Mouse (Mus musculus) lung, embryonic 15.5 days (tissue): Measurements from ENCODE around the gene Gdnf. TPM values are rescaled to one million over a fixed set of nuclear protein-coding genes. Genes with fewer than 3 reads are reported as not detected.

ENCODE experiments used
- ATAC-seq: fragments of 200-750 bp; cut with Nextera tagmentation; 2 replicates; pipeline ENCODE4 v1.8.0; 2017; ENCODE audit warnings: moderate number of reproducible peaks, borderline replicate concordance; ENCODE audit not compliant: low FRiP score, low TSS enrichment; ENCODE audit errors: extremely low read depth
- H3K27ac ChIP-seq: fragments of 300-500 bp; sonication (generic); 2 replicates; pipeline ENCODE4 v1.5.1; 2015; ENCODE audit warnings: moderate library complexity, mild to moderate bottlenecking, inconsistent platforms
- H3K27me3 ChIP-seq: fragments of 300-500 bp; sonication (generic); 2 replicates; pipeline ENCODE4 v1.6.1; 2015; ENCODE audit warnings: inconsistent platforms
- H3K36me3 ChIP-seq: fragments of 300-500 bp; sonication (generic); 2 replicates; pipeline ENCODE4 v1.6.1; 2015; ENCODE audit warnings: inconsistent platforms
- H3K4me1 ChIP-seq: fragments of 300-500 bp; sonication (generic); 2 replicates; pipeline ENCODE4 v1.6.1; 2015; ENCODE audit warnings: inconsistent platforms
- H3K4me2 ChIP-seq: fragments of 300-500 bp; sonication (generic); 2 replicates; pipeline ENCODE4 v1.6.1; 2015; ENCODE audit warnings: inconsistent platforms, mild to moderate bottlenecking, moderate library complexity
- H3K4me3 ChIP-seq: fragments of 300-500 bp; sonication (generic); 2 replicates; pipeline ENCODE4 v1.5.1; 2015; ENCODE audit warnings: mild to moderate bottlenecking, inconsistent platforms
- H3K9ac ChIP-seq: fragments of 300-500 bp; sonication (generic); 2 replicates; pipeline ENCODE4 v1.6.1; 2015; ENCODE audit warnings: inconsistent platforms
- H3K9me3 ChIP-seq: fragments of 300-500 bp; sonication (generic); 2 replicates; pipeline ENCODE4 v1.6.1; 2016; ENCODE audit warnings: inconsistent platforms
- WGBS: fragments of 180-500 bp; shearing (Covaris S2); methylation state at CpG from one replicate; pipeline ENCODE4 v1.1.7; 2015; 5-methylcytosine and 5-hydroxymethylcytosine counted together
- polyA plus RNA-seq: library from polyadenylated mRNA; unstranded; fragments of >200 nt; fragmentation: Nextera tagmentation; extraction: Ambion mirVana; gene quantifications from 2 replicates; pipeline ENCODE4 v1.2.1, GENCODE M21; 2015

The Gdnf gene
- polyA plus RNA-seq, 1 experiment from 2014 or later = 0.09 TPM

DNA sequence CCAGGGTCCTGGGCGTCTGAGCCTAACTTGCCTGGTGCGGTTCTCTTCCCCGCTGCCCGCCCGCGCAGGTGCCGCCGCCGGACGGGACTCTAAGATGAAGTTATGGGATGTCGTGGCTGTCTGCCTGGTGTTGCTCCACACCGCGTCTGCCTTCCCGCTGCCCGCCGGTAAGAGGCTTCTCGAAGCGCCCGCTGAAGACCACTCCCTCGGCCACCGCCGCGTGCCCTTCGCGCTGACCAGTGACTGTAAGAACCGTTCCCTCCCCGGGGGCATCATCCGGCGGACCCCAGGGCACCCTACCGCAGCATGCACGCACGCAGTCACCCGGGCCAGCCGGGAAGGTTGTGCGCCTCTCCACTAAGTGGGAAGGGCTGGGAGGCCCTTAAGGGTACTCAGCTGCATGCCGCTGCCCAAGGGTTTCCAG is 4.9 kb downstream of the Gdnf start:
- Histone ChIP-seq H3K9ac (no peak overlapping the region), H3K36me3 (no peaks in the 10 kb centered on the region), H3K4me2 (peak overlapping the region; percentile 61), H3K27ac (no peak overlapping the region), H3K9me3 (no peaks in the 10 kb centered on the region), H3K27me3 (peaks cover 85% of the 10 kb centered on the region), H3K4me3 (peak overlapping the region; percentile 32), H3K4me1 (peaks cover 35% of the 10 kb centered on the region)
- no peak for ATAC-seq
- WGBS = 1% methylated on average over 32 of the region's 36 CpGs

DNA sequence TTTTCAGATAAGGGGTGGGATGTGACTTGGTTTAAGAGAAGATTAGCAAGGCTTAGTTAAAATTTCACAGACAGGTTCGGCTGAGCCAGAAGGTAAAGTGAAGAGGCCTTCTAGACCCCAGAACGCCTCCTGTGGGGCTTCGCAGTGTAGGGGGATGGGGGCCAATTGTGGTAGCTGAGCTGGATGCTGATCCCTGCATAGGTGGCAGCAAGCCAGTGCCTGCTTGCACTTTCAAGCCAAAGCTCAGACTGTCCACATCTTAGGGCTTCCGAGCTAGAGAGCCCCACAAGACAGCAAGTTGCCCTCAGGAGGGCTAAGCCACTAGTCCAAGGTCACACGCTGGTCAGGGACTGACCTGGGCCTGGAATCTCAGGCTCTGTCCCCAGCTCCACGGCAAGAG is 13.2 kb downstream of the Gdnf start:
- H3K4me1 ChIP-seq = no peaks in the 10 kb centered on the region
- H3K4me2 ChIP-seq = no peak overlapping the region
- ATAC-seq = no peak
- no peak overlapping the region for H3K9ac ChIP-seq
- 67% methylated on average over 6 of the region's 6 CpGs for WGBS
- no peaks in the 10 kb centered on the region for H3K36me3 ChIP-seq
- no peaks in the 10 kb centered on the region for H3K9me3 ChIP-seq
- no peak overlapping the region for H3K27ac ChIP-seq
- H3K27me3 ChIP-seq = peaks cover 7% of the 10 kb centered on the region; the same call in 1 of the 2 replicates
- H3K4me3 ChIP-seq = no peak overlapping the region

DNA sequence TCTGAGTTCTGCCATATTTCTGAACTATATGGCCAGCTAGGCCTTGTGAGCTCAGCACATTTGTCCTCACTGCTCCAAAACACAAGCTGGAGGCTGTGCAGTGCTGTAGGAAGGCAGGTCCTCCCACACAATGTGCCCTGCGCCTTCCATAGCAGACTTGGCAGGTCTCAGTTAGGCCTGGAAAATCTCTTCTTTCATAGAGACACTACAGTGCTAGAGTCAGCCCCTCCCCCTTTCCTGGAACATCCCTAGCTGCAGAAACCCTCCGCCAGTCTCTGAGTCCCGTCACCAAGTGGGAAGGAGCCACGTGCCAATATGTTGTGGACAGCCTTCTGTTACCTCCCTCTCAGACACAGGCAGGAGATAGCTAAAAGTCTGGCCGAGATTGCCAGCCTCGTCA is 14.9 kb downstream of the Gdnf start:
- no peak overlapping the region for H3K4me2 ChIP-seq
- WGBS = 37% methylated on average over 6 of the region's 6 CpGs
- H3K27ac ChIP-seq = no peak overlapping the region
- no peaks in the 10 kb centered on the region; the same call in 1 of the 2 replicates for H3K27me3 ChIP-seq
- H3K4me3 ChIP-seq = no peak overlapping the region
- no peaks in the 10 kb centered on the region for H3K36me3 ChIP-seq
- no peak overlapping the region for H3K9ac ChIP-seq
- H3K4me1 ChIP-seq = no peaks in the 10 kb centered on the region
- 0 out of 2 replicates have a peak, but pooled peaks have one; percentile 23 for ATAC-seq
- no peaks in the 10 kb centered on the region for H3K9me3 ChIP-seq

DNA sequence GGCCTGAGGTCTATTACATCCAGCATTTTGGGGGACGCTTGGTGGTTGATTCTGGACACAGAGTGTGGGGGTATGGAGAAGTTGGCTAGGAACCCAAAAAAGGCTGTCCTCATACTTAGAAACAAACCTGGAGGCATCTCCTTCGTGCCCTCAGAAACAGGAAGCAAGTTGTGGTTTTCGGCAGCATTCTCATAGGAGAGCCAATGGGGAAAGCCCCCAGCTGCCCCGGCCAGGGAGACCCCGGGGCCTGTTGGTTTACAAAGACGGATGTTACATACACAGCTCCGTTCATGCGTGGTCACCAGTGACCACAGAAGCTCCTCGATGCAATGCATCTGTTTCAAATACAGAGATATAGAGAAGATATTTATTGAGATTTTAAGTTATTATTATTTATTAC is 24.8 kb downstream of the Gdnf start:
- Histone ChIP-seq H3K4me1 (no peaks in the 10 kb centered on the region), H3K9ac (no peak overlapping the region), H3K27ac (no peak overlapping the region), H3K27me3 (no peaks in the 10 kb centered on the region), H3K9me3 (no peaks in the 10 kb centered on the region), H3K36me3 (no peaks in the 10 kb centered on the region), H3K4me3 (no peak overlapping the region), H3K4me2 (no peak overlapping the region)
- 84% methylated on average over 9 of the region's 9 CpGs for WGBS
- ATAC-seq = no peak

DNA sequence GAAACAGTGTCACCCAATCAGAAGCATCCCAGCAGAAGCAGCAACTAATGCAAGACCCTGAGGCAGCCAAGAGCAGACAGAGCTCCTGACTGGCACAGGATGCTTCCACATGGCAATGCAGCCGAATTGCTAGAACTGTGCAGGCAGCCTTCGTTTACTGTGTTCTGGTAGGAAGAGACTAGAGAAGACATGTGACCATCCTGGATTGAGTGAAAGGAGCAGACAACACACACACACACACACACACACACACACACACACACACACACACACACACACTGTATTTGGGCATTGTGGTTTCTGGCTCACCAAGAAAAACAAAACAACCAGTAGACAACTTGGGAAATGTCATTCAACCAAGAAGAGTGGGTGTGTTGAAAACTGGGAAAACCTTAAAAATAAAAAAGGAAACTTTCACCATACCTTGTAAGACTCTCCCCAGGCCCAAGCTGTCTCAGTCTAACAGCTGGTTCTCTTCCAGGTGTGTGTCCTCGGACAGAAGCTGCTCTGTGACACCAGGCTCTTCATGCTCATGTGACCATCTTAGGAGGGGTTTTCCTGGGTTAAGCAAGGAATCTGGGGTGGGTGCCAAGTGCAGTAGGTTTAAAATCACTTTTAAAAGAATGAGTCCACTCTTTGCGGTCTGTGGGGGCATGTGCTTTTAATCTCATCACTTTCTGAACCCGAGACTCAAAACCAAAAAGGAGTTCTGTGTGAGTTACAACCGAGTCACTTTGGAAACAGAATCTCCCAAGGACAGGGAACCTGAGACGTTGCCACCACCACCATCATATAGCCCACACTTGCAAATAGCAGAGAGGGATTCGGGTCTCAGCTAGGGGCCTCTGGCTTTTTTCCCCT is 27.6 kb downstream of the Gdnf start:
- no peaks in the 10 kb centered on the region for H3K4me1 ChIP-seq
- no peaks in the 10 kb centered on the region for H3K9me3 ChIP-seq
- no peak for ATAC-seq
- H3K27ac ChIP-seq = no peak overlapping the region
- H3K36me3 ChIP-seq = no peaks in the 10 kb centered on the region
- no peaks in the 10 kb centered on the region for H3K27me3 ChIP-seq
- no peak overlapping the region for H3K9ac ChIP-seq
- WGBS = 62% methylated on average over 8 of the region's 8 CpGs
- H3K4me2 ChIP-seq = no peak overlapping the region
- no peak overlapping the region for H3K4me3 ChIP-seq

DNA sequence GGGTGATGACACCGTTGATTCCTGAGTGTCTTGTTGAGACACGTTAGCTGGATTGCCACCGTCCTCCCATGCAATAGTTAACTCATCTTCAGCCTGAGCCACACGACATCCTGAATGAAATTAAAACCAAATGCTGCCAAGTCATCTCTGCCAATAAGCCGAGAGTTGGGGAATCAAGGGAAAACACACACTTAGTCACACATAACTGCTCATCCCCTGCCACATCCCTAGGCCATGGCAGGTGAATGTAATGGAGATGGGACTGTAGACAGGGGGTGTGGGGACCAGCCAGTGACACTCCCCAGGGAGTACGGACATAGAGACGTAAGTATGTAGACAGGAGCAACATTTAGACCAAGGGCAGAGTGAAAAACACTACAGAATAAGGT is 28.3 kb downstream of the Gdnf start:
- H3K27ac ChIP-seq = no peak overlapping the region
- H3K4me1 ChIP-seq = no peaks in the 10 kb centered on the region
- 62% methylated on average over 7 of the region's 7 CpGs for WGBS
- no peaks in the 10 kb centered on the region for H3K27me3 ChIP-seq
- no peaks in the 10 kb centered on the region for H3K36me3 ChIP-seq
- no peak overlapping the region for H3K4me2 ChIP-seq
- no peak overlapping the region for H3K9ac ChIP-seq
- no peaks in the 10 kb centered on the region for H3K9me3 ChIP-seq
- ATAC-seq = no peak
- H3K4me3 ChIP-seq = no peak overlapping the region

DNA sequence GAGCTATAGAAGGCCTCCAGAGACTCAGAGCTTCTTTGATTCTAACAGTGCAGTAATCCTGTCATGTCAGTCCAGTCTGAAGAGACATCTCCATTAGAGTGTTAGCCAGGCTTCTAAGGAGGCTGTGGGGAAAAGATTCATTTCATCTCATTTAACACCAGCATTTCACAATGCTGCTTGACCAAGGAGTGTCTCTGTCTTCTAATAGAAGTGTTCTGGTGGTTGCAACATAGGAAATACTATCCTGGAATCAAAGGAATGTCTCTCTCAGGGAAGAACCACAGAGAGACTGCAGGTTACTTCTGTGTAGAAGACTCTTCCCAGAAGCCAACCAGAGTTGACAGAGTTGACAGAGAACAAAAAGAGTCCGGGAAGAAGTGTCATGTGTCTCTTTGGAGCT is 31.0 kb downstream of the Gdnf start:
- ATAC-seq = no peak
- no peaks in the 10 kb centered on the region for H3K9me3 ChIP-seq
- no peak overlapping the region for H3K4me2 ChIP-seq
- no peaks in the 10 kb centered on the region for H3K27me3 ChIP-seq
- no peak overlapping the region for H3K9ac ChIP-seq
- H3K4me1 ChIP-seq = no peaks in the 10 kb centered on the region
- H3K27ac ChIP-seq = no peak overlapping the region
- no peaks in the 10 kb centered on the region for H3K36me3 ChIP-seq
- H3K4me3 ChIP-seq = no peak overlapping the region
- 92% methylated on average over 1 of the region's 1 CpGs for WGBS

DNA sequence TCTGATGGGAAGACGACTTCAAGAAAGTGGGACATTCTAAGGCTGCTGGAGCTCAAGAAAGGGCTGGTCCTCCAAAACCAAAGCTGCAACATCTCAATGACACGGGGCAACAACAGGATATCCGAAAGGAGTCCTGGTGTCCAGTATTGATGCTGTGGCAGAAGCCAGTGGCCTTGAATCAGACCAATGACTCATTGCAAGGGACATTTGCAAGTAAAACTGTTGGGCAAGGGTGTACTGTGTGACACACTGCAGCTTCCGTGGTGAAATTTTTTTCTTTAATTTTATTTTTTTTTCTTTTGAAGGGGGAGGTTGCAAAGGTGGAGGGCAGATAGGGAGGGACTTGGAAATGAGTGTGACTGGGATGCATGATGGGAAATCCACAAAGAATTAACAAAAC is 31.8 kb downstream of the Gdnf start:
- no peaks in the 10 kb centered on the region for H3K9me3 ChIP-seq
- H3K27ac ChIP-seq = no peak overlapping the region
- H3K27me3 ChIP-seq = no peaks in the 10 kb centered on the region
- no peak overlapping the region for H3K4me2 ChIP-seq
- 82% methylated on average over 4 of the region's 4 CpGs for WGBS
- H3K36me3 ChIP-seq = no peaks in the 10 kb centered on the region
- H3K4me1 ChIP-seq = no peaks in the 10 kb centered on the region
- no peak overlapping the region for H3K4me3 ChIP-seq
- no peak overlapping the region for H3K9ac ChIP-seq
- no peak for ATAC-seq

DNA sequence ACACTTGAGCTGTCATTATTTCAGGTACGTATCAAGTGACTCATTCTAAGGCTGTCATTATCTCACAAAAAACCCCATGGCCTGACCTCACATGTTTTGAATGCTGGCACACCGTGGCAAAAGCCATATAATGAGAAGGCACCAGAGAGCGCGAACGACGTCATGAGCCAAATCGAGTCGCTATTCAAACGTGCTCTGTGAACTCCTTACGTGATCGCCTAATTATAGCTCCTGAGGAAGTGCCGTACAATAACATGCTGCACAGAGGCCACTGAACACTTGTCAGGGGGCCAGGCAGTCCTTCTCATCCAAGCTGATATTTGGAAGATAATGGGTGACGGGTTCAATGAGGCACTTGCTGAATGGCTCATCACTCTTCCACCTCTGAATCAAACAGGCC is 46.8 kb downstream of the Gdnf start:
- no peak overlapping the region for H3K9ac ChIP-seq

DNA sequence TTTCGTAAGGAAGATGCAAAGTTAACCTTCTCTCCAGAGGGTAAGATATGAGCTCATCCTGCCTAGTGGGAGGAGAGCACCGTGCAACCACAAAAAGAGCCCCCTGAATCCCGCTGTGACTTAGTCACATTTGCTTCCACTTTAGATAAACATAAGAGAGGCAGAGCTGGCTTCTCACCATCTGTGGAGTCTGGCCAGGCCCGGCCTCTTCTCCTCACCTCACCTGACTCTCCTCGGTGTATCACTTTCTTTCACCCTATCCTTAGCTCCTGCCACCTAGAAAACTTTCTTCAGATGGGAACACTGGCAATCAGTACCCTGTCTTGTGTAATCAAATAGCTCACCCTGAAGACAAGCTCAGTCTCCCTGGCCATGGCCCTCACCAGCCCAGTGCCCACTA is 48.2 kb downstream of the Gdnf start:
- ATAC-seq = no peak
- H3K27me3 ChIP-seq = no peaks in the 10 kb centered on the region
- 68% methylated on average over 5 of the region's 5 CpGs for WGBS

More for the DNA sequence above, 46.8 kb downstream of the Gdnf start:
- H3K4me2 ChIP-seq = no peak overlapping the region
- no peak; the same call in 1 of the 2 replicates for ATAC-seq
- H3K4me3 ChIP-seq = no peak overlapping the region
- no peaks in the 10 kb centered on the region for H3K9me3 ChIP-seq
- WGBS = 68% methylated on average over 13 of the region's 13 CpGs
- H3K4me1 ChIP-seq = no peaks in the 10 kb centered on the region
- H3K27ac ChIP-seq = no peak overlapping the region
- H3K27me3 ChIP-seq = no peaks in the 10 kb centered on the region
- H3K36me3 ChIP-seq = no peaks in the 10 kb centered on the region

DNA sequence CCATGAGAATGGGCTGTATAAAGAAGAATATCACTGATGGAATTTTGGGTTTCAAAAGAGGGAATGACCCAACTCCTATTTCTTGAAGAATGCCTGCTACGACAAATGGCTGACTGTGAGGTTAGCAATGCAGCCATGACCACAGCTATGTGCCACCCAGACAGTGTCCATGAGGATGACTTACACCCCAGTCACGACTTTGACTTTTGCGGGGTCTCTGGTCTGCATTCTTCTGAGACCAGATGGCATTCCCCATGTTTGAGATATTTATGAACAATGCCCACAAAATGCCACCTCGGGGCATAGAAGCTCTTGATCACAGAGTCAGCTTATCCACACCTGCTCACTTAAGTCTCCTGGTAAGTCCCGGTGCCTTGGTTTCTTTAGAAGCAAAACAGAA is 52.2 kb downstream of the Gdnf start:
- Histone ChIP-seq H3K4me1 (no peaks in the 10 kb centered on the region), H3K9me3 (no peaks in the 10 kb centered on the region), H3K4me3 (no peak overlapping the region), H3K4me2 (no peak overlapping the region), H3K36me3 (no peaks in the 10 kb centered on the region), H3K9ac (no peak overlapping the region), H3K27me3 (no peaks in the 10 kb centered on the region), H3K27ac (no peak overlapping the region)
- ATAC-seq = no peak
- WGBS = 90% methylated on average over 5 of the region's 5 CpGs

More for the DNA sequence above, 48.2 kb downstream of the Gdnf start:
- Histone ChIP-seq H3K36me3 (no peaks in the 10 kb centered on the region), H3K27ac (no peak overlapping the region), H3K4me1 (no peaks in the 10 kb centered on the region), H3K4me3 (no peak overlapping the region), H3K9ac (no peak overlapping the region), H3K4me2 (no peak overlapping the region), H3K9me3 (no peaks in the 10 kb centered on the region)

DNA sequence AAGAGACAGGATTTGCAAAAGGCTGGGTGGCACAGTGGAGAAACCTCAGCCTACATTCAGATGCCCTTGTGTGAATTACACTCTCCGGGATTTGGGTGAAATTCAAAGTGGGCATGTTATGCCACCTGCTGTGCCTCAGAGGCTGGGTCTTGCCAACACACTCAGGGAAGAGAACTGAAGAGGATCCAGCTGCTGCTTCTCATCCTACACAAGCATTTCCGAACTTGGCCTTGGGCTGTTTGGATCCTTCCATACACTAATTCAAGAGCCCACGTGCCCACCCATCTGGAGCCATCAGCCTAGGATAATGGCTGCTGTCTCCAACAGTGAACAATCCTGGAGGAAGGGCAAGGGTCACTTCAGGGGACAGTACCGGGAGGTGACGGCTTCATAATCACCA is 52.7 kb downstream of the Gdnf start:
- no peaks in the 10 kb centered on the region for H3K36me3 ChIP-seq
- WGBS = 65% methylated on average over 5 of the region's 5 CpGs
- no peak for ATAC-seq

More for the DNA sequence above, 52.7 kb downstream of the Gdnf start:
- Histone ChIP-seq H3K9ac (no peak overlapping the region), H3K4me1 (no peaks in the 10 kb centered on the region), H3K27ac (no peak overlapping the region), H3K4me3 (no peak overlapping the region), H3K27me3 (no peaks in the 10 kb centered on the region), H3K9me3 (no peaks in the 10 kb centered on the region), H3K4me2 (no peak overlapping the region)
